Mouse (Mus musculus) cerebellum, postnatal 36 days (tissue): ENCODE measurements around the gene Tsga10.

Experiments used
- DNase-seq, 2 experiments: peaks; one replicate each; pipeline ENCODE4 v3.0.0; 2021 to 2022; ENCODE audit warnings: mixed read lengths in 2 of 2

The Tsga10 gene

GRCm38 (mm10) chr1:37850696-37851095 is 15.5 kb downstream of the Tsga10 start:
- DNase-seq: no peak

DNA sequence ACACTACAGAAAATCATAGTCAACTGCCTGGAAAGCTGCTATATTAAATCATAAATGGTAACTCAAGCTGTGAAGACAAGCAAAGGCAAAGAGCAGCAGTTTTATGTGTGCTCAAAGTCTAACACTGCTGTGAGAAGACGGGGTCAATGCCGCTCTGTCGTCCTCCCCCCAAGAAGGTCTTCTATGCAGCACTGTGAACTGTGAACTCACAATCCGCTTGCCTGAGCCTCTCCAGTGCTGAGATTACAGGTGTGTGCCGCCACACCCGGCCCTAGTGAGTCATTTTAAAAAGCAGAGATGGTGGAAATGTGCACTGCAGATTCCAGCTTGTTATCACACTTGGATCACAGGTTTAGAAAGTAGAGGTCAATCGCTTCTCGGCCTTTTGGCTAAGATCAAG is 19.4 kb downstream of the Tsga10 start:
- DNase-seq: no peak

- peak; percentile 77 to 79 for DNase-seq
These were observed 34.5 kb downstream of the Tsga10 start for GRCm38 (mm10) chr1:37831681-37832080.

- peak in 1 of 2 experiments; percentile 3 for DNase-seq
These were observed 63.9 kb downstream of the Tsga10 start for GRCm38 (mm10) chr1:37802291-37802690.

DNA sequence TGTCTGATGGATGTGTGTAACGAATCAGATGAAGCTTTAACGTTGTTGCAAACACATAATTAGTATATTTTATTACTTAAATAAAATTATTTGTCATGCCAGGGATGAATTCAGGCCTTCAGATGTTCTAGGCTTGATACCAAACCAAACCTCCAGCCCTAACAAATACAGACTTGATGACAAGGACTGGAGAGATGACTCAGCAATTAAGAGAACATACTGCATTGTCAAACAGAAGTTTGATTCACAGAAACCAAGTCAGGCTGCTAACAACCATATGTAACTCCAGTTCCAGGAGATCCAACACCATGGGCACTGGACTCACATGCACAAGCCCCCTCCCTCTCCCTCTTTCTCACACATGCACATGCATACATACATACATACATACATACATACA is 65.9 kb downstream of the Tsga10 start:
- DNase-seq: no peak

- no peak for DNase-seq
These were observed 66.7 kb downstream of the Tsga10 start for GRCm38 (mm10) chr1:37799505-37799904.

DNA sequence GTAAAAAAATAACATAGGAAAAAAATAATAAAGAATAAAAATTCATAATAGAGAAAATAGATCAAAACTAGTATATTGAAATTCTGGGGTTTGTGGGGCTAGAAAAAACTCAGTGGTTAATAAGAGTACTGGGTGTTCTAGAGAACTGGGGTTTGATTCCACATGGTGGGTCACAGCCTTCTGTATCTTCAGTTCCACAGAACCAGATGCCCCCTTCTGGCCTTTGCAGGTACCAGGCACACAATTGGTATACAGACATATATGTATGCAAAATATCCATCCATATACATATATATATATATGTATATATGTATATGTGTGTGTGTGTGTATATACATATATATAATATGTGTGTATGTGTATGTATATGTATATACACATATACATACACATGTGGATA is 106.8 kb downstream of the Tsga10 start:
- DNase-seq: no peak

- DNase-seq: no peak
These were observed 121.5 kb downstream of the Tsga10 start for GRCm38 (mm10) chr1:37744650-37745259.

GRCm38 (mm10) chr1:37742602-37743270 is 123.5 kb downstream of the Tsga10 start:
- no peak for DNase-seq

DNA sequence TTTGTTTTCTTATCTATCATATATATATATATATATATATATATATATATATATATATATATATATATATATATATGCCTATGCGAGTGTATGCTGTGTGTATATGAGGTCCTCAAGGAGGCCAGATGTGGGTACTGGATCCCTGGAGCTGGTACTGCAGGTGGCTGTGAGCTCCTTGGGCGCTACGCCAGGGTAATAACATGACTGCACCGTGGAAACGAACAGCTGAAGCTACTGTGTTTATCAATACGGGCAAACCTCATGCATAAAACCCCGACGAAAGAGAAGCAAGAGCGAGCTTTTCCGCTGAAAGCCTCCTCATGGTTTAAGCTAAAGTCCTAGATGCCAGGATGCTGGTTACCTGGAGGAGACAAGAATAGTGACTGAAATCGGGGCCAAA is 124.1 kb downstream of the Tsga10 start:
- DNase-seq: no peak

- no peak for DNase-seq
These were observed 125.9 kb downstream of the Tsga10 start for GRCm38 (mm10) chr1:37740161-37740802.

DNA sequence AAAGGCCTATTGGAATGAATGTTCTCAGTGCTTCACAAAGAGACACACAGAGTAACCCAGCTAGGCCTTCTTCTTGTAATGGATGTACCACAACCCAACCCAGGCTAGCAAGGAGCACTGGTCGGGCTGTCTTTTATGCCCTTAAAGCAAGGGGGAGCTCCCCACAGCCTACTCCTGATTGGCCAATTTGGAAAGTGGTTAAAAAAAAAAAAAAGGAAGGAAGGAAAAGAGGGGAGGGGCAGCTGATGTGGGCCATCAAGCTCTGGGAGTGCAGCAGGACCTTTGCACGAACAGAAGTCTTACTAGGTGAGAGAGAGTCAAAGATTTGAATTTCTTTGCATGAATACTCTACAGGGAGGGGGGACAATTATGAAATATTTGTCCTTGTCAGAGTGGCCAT is 127.3 kb downstream of the Tsga10 start:
- DNase-seq: no peak

- DNase-seq: no peak
These were observed 129.2 kb downstream of the Tsga10 start for GRCm38 (mm10) chr1:37737045-37737444.

- DNase-seq: no peak
These were observed 130.3 kb downstream of the Tsga10 start for GRCm38 (mm10) chr1:37735932-37736331.

DNA sequence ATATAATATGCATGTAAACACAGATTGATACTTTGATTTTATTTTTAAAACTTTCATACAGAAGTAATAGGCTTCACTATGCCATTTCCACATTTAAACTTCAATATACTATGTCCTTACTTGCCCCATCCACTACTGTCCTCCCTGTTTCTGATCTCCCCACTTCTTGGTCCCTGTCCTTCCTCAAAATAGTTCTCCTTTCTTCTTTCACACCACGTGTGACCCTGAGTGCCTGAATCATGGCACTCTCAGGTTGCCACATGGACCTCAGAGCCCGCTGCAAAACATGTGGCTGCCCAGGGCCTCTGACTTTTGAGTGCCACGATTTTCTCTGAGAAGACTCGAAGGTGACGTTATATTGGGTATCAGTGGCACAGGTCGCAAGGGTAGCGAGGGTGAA is 131.4 kb downstream of the Tsga10 start:
- no peak for DNase-seq

DNA sequence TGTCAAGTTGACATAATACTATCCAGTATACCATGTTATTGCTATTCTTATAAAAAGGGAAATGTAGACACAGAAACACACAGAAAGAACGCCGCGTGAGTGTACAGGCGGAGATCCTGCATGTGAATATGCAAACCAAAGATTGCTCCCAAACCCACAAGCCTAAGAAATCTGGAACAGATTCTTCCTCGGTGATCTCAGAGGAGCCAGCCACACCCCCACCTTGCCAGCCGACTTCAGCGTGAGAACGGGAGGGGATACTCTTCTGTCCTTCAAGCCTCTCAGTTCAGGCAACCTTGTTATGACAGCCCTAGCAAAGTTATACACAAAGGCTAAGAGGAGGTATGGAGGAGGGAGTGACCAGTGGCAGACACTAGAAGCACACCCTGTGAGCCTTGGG is 136.9 kb downstream of the Tsga10 start:
- DNase-seq: no peak

DNA sequence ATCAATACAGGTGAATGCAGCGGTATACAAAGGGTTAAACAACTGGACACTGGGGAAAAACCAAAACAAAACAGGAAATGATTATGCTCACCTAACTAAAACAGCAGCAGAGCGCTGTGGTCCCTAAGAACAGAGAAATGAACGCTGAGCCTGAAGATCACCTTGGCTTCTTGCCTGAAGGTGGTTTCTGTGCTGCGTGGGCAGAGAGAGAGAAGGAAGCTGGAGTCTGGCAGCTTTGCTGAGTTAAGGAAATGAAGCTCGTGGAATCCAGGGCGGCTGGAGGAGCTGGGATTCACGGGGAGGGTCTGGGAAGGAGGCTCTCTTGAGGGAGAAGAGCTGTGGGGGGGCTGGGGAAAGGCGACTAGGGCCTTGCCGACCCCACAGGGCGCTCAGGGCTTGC is 138.2 kb downstream of the Tsga10 start:
- DNase-seq: no peak

GRCm38 (mm10) chr1:37727186-37727585 is 139.0 kb downstream of the Tsga10 start:
- DNase-seq: no peak

DNA sequence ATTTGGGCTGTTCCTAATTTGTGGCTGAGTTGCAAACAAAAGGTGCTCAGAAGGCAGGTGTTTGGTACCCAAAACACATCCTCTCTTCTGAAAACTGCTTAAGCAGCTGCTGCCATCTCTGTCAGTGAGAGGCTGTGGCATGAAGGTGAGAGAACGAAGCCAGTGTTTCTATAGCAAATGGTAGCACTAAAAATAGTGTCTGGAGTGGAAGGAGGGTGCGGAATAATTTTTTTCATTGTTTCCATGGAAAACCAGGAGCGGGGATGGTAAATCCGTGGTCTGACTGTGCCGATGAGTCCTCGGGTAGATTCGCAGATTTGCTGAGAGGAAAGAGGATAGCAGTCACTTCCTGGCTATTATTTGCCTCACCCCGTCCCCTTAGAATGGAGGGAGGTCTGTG is 139.8 kb downstream of the Tsga10 start:
- no peak for DNase-seq

- DNase-seq: no peak
These were observed 140.3 kb downstream of the Tsga10 start for GRCm38 (mm10) chr1:37725880-37726279.

GRCm38 (mm10) chr1:37721092-37721491 is 145.1 kb downstream of the Tsga10 start:
- DNase-seq: no peak

GRCm38 (mm10) chr1:37719761-37720640 is 146.2 kb downstream of the Tsga10 start, which contains the start of gene 2010300C02Rik:
Gene 2010300C02Rik (minus strand): TSS chr1:37720085.
- peak; percentile 73 to 85 for DNase-seq
